Mouse (Mus musculus): ENCODE results near the gene Dmxl2.

- TF ChIP-seq CTCF (IDR thresholded peaks at IDR 0.05; ENCODE audit: low read depth) (no peak), EP300 (optimal IDR thresholded peaks at IDR 0.05) (no peak)
Measured at GRCm38 (mm10) chr9:54439015-54439414, 62.4 kb downstream of the Dmxl2 start.

Measured in stomach, postnatal 0 days (tissue).